Mouse (Mus musculus): ENCODE measurements around the gene Calhm1. TPM values are rescaled to one million over a fixed set of nuclear protein-coding genes. Genes with fewer than 3 reads are reported as not detected.
"Not testable (repeated sequence)": the region's sequence is repeated elsewhere in the genome, so short reads cannot be mapped to it uniquely, and the experiment has no call there.

The Calhm1 gene
- polyA plus RNA-seq, 1 experiment = not detected

DNA sequence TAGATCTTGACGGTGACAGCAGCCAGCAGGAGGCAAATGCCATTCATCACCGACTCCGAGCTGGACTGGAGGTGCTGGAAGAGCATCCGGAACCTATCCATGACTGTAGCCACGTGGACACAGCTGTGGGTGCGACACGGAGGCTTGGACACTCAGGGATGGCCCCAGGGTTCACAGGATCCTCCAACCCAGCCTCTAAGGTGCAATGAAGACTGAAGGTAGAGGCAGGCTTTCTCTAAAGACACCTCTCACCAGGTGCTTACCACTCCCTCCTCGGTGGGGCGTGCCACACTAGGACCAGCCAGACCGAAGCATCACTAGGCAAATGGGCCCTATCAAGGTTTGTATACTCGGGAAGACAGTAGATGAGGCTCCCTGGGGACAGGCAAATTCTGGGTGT lies 13.6 kb upstream of the Calhm1 start, which contains the start of gene Calhm3:
TSS of gene Calhm3 (minus strand) at position 101 of the 400 bp plus-strand sequence.
- no peak for DNase-seq (ENCODE audit: extremely low spot score in 1 of 2, low spot score in 1 of 2)

DNA sequence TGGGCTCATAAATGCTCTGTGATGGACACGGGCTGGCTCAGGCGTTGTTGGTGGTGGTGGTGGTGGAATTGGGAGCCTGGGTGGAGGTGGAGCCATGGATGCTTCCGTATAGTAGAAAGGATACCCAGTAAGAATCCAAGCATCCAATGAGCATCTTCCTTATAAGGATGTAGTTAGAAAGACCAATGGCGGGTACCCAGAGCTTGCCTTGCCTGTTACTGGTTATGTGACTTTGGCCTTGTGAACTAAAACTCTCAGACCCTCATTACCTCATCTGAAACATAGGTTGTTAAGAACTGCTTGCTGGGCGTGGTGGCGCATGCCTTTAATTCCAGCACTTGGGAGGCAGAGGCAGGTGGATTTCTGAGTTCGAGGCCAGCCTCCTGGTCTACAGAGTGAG lies 9.7 kb upstream of the Calhm1 start:
- DNase-seq (ENCODE audit: extremely low spot score in 1 of 2, low spot score in 1 of 2) = no peak

DNA sequence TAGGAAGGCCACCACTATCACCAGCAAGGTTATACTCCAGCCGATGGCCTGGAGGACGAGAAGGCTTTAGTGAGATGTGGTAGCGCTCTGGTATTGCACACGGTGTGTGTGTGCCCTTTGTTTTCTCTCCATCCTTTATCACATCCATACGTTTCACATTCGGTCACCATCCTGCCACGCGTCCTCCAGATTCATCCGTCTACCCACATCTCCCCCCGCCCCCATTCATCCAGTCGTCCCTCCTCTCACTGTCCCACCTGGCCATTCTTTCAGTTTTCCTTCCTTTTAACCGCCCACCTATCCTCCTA lies 8.0 kb upstream of the Calhm1 start:
- DNase-seq (ENCODE audit: extremely low spot score in 1 of 2, low spot score in 1 of 2) = no peak

DNA sequence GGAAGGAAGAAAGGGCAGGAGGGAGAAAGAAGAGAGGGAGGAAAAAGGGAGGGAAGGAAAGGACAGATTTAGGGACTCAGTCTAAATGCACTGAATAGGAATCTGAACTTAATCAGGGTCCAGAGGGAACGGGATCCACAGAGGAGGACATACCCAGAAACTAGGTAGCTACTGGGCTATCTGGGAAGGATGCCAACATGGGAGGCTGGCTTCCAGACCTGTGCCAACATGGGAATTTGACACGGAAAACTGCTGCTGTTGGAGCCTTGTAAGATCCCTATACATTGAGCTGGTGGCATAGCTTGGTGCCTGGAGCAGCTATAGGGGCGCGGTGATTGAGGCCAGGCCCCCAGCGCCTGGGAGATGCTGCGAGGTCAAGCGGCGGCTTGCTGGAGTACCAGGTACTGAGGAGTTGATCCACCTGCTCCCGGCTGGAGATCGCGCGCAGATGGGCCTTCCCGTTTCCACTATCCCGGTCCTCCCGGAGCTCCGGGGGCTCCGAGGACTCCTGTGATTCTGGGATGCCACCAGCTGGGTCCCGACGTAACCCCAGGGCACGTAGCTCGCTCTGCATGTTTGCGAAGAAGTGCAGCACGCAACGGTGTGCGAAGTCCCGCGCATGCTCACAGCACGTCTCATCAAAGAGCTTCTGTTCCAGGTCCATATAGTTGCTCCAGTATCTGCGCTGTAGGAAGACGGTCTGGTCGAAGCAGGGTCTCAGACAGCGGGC lies 7.4 kb upstream of the Calhm1 start:
- no peak for DNase-seq (ENCODE audit: extremely low spot score in 1 of 2, low spot score in 1 of 2)

DNA sequence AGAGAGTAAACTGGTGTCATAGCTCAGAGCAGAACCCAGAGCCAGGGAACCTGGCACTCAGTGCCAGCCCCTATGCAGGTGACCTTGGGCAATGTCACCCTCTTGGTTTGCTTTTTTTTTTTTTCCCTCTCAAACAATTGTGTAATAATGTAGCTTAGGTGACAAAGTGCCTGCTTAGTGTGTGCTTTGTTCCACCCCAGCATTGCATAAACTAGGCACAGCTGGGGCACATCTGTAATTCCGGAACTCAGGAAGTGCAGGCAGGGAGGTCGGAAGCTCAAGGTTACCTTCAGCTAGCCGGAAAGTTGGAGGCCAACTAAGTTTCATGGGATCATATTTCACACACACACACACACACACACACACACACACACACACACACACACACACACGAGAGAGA lies 5.8 kb upstream of the Calhm1 start:
- DNase-seq (ENCODE audit: extremely low spot score in 1 of 2, low spot score in 1 of 2) = no peak

DNA sequence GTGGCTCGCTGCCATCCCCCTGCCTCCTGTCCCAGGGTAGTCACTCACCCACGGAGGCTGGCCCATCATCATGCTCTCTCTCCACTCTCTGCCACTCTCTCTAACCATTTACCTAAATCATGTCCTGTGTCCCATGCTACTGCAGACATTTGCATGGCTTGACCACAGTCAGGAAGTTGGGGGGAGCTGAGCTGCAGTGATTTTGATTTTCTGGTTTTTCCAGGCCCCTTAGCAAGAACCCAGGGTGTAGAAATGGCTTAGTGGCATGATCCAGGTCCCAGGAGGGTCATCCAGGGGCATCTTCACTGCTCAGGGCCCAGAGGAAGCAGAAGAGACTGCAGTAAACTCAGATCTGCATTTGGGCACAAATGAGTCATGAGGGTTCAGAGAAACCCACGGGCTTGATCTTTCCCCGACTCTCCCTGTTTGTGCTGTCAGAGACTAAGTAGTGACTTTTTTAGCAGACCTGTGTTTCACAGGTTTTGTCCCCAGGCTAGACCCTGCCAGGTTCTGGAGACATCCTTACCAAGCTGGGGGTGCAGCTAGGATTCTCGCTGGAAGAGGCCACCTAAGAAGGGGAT lies 4.3 kb upstream of the Calhm1 start:
- no peak for DNase-seq (ENCODE audit: extremely low spot score in 1 of 2, low spot score in 1 of 2)

DNA sequence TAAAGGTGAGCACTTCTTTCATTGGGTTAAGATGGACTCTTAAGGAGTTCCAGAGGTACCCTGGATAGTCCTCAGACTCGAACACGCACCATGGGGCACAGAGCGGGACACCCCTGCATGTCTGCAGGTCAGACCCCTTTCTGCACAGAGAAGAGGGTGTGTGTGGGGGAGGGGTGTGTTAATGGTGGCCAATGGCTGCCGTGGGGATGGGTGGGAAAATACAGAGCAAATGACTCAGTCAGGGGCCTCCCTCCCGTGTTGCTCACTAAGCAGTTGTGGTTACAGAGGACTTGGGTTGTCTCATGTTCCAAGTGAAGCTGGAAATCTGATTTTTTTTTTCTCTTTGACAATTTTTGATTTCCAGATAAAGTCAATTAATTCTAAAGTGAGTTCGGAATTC lies 1.6 kb downstream of the Calhm1 start:
- DNase-seq (ENCODE audit: extremely low spot score in 1 of 2, low spot score in 1 of 2) = no peak

DNA sequence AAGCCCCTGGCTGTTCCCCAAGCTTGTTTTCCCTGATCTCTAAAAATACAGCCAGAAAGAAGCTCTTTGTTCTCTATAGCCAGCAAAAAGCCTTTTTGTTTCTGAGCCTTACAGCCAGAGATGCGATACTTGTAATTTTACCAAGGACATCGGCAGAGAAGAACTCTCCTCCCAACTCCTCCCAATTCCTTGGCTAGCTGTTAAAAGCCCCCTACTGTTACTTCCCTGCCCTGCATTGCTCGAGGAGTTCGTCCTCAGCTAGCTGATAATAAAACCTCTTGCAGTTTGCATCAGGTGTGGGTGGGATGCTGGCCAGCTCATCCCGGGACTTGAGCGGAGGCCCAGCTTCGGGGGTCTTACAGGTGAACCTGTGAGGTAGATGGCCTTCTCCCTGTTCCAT lies 4.4 kb downstream of the Calhm1 start:
- not testable (repeated sequence) for DNase-seq (ENCODE audit: extremely low spot score in 1 of 2, low spot score in 1 of 2)

DNA sequence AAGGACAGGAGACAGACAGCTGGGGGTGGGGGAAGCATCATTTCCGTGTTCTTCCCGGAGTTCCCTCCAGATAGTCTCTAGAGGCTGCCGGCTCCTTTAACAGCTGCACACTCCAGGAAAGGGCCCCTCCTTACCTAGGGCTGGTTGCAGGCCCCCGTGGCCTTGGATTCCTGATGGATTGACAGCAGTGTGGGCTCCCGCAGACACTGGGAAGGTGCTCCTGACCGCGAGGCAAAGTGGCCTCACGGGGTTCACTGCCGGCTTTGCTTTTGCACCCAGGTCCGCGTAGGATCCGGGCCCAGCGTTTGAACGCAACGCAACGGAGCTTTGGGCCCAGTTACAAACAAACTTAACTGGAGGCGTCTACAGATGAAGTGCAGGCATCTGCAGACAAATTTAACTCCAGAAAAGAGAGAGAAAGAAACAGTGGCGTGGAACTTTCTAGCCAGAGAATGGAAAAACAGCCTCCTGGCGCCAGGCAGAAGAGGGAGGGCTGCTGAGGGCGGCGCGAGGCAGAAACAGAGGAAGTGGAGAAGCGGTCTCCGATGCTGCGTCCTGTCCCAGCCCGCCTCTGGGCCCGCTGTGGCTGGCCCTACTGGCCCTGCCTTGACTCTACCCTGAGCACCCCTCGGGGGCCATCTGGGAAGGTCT lies 6.2 kb downstream of the Calhm1 start, which contains the start of gene Calhm2:
TSS of gene Calhm2 (minus strand) at position 524 of the 651 bp plus-strand sequence.
- peak in 1 of 2 experiments; percentile 73 for DNase-seq (ENCODE audit: extremely low spot score in 1 of 2, low spot score in 1 of 2)

DNA sequence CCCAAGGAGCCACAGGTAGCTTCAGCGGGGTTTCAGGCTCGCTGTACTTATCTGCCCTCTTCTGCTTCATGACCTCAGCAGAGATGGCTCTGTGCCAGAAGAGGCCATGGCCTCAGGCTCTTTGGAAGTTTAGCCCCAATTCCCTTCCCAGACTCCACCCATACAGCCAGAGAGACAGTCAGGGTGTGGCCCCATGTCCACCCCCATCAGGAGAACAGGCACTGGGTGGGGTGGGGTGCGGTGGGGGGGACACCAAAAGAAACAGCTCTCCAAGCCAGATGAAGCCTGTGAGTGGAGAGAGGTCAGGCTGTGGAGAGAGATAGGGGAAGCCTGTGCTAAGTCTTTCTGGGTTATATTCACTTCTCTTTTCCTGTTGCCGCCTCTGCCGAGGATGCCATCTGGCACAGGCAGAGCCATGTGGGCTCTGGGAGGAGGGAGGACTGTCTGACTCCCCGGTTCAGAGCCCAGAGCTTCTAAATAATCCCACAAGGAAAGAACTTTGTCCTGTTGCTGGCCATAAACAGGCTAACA lies 6.9 kb downstream of the Calhm1 start:
- DNase-seq (ENCODE audit: extremely low spot score in 1 of 2, low spot score in 1 of 2) = peak in 1 of 2 experiments; percentile 65

DNA sequence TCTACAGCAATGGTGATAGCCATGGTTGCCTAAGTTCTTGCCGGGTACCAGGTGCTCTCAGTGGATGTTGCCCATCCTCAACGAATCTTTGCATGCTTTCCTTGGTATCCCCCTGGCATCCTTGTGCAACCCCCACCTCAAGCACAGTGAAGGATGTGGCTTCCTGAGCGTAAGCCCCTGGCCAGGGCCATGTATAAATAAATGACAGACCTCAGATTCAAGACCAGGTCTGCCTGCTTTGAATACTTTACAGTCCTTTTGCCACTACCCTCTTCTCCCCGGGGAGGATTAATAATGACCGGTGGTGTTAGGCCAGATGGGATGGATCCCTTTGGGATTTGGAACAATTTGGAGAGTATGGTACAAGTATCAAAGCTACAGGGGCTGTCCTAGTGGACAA lies 7.9 kb downstream of the Calhm1 start:
- DNase-seq (ENCODE audit: extremely low spot score in 1 of 2, low spot score in 1 of 2) = no peak

DNA sequence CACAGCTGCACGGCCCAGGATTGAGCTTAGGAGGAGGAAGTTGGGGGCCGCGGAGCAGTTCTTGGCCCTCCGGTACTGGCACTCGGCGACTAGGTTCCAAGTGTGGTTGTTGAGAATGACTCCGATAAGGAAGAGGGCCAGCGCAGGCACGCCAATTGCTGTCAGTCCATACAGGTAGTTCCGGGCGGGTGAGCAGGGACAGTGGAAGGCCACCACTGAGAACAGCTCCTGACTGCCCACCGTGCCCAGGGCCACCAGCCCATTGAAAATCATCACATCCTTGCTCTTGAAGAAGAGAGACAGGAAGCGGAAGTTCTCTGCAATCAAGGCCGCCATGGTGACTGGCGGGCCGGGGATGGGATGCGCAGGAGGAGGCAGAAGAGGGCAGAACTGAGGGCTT lies 8.5 kb downstream of the Calhm1 start:
- no peak for DNase-seq (ENCODE audit: extremely low spot score in 1 of 2, low spot score in 1 of 2)

DNA sequence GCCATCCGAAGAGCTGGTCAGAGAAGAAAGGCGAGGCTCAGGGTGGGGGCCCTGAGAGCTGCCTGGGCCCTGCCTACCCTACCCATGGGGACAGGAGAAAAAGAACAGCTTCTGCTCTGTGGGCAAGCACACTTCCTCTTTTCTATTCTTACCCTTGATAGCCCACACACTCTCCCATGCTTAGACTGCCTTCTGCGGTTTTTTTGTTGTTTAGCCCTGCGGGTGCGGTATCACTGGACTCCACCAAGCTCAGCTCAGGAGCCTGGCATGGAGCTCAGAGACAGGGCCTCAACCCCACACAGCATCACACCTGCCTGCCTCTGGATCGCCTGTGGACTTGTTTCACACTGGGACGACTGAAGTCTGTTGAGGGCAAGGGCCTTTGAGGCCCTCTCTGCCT lies 10.9 kb downstream of the Calhm1 start:
- DNase-seq (ENCODE audit: extremely low spot score in 1 of 2, low spot score in 1 of 2) = peak in 1 of 2 experiments; percentile 42

DNA sequence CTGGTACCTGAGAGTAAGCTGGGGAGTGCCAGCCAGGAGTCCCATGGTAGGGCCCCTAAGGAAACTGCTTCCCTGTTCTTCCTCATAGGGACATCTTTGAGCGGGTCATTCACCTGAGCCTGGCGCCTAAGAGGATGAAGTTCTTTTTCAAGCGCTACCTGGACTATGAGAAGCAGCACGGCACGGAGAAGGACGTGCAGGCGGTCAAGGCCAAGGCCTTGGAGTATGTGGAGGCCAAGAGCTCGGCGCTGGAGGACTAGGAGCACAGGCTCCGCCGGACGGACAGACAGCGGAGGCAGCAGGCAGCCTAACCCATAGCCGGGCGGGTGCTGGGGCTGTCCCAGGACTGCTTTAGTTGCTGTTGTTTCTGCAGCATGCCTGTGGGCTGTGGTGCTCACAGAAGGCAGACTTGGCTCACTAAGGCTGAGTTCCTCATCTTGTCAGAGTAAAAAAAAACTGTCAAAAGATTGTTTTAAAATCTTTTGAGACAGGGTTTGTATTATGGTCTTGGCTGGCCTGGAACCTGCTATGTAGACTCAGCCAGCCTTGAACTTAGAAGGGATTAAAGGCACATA lies 13.4 kb downstream of the Calhm1 start:
- DNase-seq (ENCODE audit: extremely low spot score in 1 of 2, low spot score in 1 of 2) = no peak

DNA sequence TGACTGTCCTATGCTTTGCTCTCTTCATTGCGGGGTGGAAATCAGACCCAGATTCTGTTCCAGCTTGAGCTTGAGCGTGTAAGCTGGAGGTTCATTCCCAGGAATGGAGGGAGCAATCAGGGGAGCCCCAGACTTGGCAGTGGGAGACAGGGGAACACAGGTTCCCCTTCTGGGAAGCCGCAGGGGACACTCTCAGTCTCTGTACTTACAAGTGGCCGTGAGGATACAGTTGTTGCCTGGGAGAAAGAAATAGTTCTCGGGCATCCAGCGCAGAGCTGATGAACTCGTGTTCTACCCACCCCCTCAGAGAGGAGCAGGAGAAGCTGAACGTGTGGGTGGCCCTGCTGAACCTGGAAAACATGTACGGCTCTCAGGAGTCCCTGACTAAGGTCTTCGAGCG lies 15.2 kb downstream of the Calhm1 start:
- DNase-seq (ENCODE audit: extremely low spot score in 1 of 2, low spot score in 1 of 2) = no peak

DNA sequence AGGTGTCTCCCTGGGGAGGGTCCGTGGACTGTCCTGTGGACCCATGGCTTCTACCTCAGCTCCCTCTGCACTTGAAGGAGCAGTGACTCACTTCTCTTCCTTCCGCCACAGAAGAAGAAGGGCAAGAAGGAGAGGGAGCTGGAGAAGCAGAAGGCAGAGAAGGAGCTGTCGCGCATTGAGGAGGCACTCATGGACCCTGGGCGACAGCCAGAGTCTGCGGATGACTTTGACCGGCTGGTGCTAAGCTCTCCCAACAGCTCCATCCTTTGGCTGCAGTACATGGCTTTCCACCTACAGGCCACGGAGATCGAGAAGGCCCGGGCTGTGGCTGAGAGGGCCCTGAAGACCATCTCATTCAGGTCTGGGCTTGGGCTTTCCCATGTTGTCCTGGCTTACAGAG lies 15.9 kb downstream of the Calhm1 start:
- DNase-seq (ENCODE audit: extremely low spot score in 1 of 2, low spot score in 1 of 2) = peak in 1 of 2 experiments; percentile 57

DNA sequence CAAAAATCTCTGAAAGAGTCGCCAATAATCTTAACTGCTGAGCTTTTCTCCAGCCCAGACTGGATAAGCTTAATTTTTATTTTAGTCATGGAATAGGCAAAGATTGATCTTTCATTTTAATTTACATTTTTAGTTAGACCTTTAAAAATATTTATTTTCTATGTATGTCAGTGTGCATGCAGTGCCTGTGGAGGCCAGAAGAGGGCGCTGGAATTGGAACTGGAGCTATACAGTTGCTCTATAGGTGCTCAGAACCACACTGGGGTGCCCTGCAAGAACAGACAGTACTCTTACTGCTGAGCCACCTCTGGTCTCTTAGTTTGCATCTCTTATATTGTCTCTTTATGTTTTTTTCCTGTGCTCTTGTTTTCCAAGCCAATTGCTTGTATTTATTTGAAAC lies 21.3 kb downstream of the Calhm1 start:
- peak in 1 of 2 experiments; percentile 32 for DNase-seq (ENCODE audit: extremely low spot score in 1 of 2, low spot score in 1 of 2)

DNA sequence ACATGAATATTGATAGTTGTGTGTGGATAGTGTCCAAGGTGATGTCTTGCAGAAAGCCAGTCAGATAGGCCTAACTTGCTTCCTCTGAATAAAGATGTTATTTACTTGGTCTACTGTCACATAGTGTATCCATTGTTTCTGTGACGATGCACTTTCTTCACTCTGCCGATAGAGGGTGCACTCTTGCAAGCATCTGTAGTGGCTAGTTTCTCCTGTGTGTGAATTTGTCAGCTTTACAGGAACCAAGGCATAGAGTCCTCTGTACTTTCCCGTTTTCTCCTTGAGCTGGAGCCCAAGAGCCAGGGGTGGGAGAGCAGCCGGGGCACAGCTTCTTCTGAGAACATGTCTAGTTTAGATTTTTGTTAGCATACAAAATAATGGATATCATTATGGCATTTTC lies 23.0 kb downstream of the Calhm1 start:
- peak in 1 of 2 experiments; percentile 63 for DNase-seq (ENCODE audit: extremely low spot score in 1 of 2, low spot score in 1 of 2)

DNA sequence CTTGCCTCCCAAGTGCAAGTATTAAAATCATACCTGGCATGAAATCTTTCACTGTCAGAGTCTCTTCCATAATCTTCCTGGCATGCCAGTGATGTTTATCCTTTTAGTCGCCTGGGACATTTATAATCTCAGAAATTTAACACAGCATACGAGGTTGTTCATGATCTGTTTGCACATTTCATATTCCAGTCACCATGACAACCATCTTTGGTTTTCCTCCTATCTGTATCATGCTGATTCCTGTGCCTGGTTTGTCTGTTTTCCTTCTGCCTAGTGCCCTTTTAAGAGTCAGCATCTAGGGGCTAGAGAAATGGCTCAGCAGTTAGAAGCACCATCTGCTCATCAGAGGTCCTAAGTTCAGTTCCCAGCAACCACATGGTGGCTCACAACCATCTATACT lies 25.4 kb downstream of the Calhm1 start:
- no peak for DNase-seq (ENCODE audit: extremely low spot score in 1 of 2, low spot score in 1 of 2)

DNA sequence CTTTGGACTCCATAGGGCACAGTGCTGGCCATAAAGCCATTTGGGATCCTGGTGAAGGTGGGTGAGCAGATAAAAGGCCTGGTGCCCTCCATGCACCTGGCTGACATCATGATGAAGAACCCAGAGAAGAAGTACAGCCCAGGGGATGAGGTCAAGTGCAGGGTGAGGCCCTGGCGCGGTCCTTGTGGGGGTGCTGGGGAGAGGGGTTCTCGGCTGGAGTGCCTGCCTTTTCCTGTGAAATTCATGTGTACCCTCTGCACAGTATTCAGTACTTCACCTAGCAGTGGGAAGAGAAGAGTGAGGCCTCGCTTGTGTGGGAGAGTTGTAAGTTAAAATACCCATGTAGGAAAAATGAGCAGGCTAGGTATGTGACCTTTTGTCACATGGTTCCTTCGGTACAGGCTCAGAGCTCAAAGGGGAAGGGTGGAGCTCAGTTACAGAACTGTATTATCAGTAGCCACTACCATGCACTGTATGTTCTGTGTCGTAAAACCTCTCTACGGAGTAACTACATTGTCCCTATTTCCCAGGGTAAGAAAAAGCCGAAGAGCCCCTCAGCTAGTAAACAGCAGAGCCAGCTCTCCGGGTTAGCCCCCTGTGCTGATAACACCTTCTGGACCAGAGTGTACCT lies 39.3 kb downstream of the Calhm1 start:
- no peak for DNase-seq (ENCODE audit: extremely low spot score in 1 of 2, low spot score in 1 of 2)

DNA sequence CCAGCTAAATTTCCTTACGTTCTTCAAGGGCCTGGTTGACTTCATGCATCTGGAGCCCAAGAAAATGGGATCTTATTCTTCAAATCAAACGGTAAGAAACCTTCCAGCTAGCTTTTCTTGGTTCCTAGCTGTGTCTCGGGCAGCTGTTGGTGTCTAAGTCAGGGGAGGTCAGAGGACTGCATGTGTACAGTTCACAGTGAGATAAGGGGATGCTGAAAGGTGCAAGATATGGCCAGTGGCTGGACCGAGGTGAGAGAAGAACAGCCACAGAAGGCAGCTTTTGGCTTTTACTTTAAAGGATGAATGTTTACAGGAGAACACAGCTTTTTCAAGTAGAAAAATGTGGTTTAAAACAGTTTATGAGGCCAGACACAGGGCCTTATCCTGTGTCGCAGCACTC lies 43.0 kb downstream of the Calhm1 start:
- no peak for DNase-seq (ENCODE audit: extremely low spot score in 1 of 2, low spot score in 1 of 2)
